Mouse (Mus musculus): ENCODE data around the gene Enam. TPM values are rescaled to one million over a fixed set of nuclear protein-coding genes. Genes with fewer than 3 reads are reported as not detected.

Gene Enam
- total and polyA plus RNA-seq, 3 experiments, result not detected

GRCm38 (mm10) chr5:88519232-88519631 is 31.5 kb downstream of the Enam start:
- no peaks in the 10 kb centered on the region for H3K9me3 ChIP-seq (replicated peaks; ENCODE audit: insufficient read depth, low read length)
- no peak overlapping the region for H3K9ac ChIP-seq (ENCODE audit: control insufficient read depth, low read depth, low read length, poor library complexity, severe bottlenecking)
- H3K79me2 ChIP-seq (ENCODE audit: control insufficient read depth, insufficient read depth, low read length, poor library complexity), result no peaks in the 10 kb centered on the region
- DNase-seq (ENCODE audit: low read depth, low spot score), result peak; percentile 60
- H3K27me3 ChIP-seq (ENCODE audit: control insufficient read depth in 1 of 2, insufficient read depth in 2 of 2, low read length in 2 of 2), result peaks cover 4 to 8% of the 10 kb centered on the region in 2 experiments
- no peak overlapping the region for H3K27ac ChIP-seq (ENCODE audit: control insufficient read depth, low read depth, low read length)
- TF ChIP-seq SMC3 (IDR thresholded peaks at IDR 0.05; ENCODE audit: low read depth, low read length), result peak; percentile 82
- TF ChIP-seq ZMIZ1 (IDR thresholded peaks at IDR 0.05; ENCODE audit: low read depth, low read length), result no peak
- TF ChIP-seq ZNF384 (IDR thresholded peaks at IDR 0.05; ENCODE audit: low read depth, low read length), result peak; percentile 85
- no peak for TF ChIP-seq USF1 (IDR thresholded peaks at IDR 0.05; ENCODE audit: low read depth, low read length)
- TF ChIP-seq MAX (IDR thresholded peaks at IDR 0.05; ENCODE audit: low read length), result no peak
- TF ChIP-seq ZC3H11A (IDR thresholded peaks at IDR 0.05; ENCODE audit: low read depth, low read length), result peak; percentile 86
- no peak for TF ChIP-seq RCOR1 (IDR thresholded peaks at IDR 0.05; ENCODE audit: low read depth, low read length)
- TF ChIP-seq HCFC1 (IDR thresholded peaks at IDR 0.05; ENCODE audit: low read depth, low read length), result no peak
- peak; percentile 39 to 88 (median 53); a peak in 5 of 6 replicates for TF ChIP-seq CTCF (IDR thresholded peaks at IDR 0.05 in 2 of 3, conservative IDR thresholded peaks at IDR 0.05 in 1 of 3; ENCODE audit: control insufficient read depth in 1 of 3, insufficient read depth in 1 of 3, low read depth in 2 of 3, low read length in 3 of 3, poor library complexity in 1 of 3, severe bottlenecking in 1 of 3)
- peak; percentile 97 for TF ChIP-seq RAD21 (IDR thresholded peaks at IDR 0.05; ENCODE audit: low read depth, low read length)
- TF ChIP-seq ZKSCAN1 (IDR thresholded peaks at IDR 0.05; ENCODE audit: low read depth, low read length), result peak; percentile 60; the same call in 1 of the 2 replicates
- no peak for TF ChIP-seq TCF12 (IDR thresholded peaks at IDR 0.05; ENCODE audit: low read depth, low read length)
- H3K4me1 ChIP-seq (ENCODE audit: control insufficient read depth in 1 of 2, insufficient read depth in 2 of 2, low read length in 2 of 2), result no peaks in the 10 kb centered on the region
- H3K36me3 ChIP-seq (ENCODE audit: control insufficient read depth in 1 of 2, insufficient read depth in 2 of 2, low read length in 2 of 2), result no peaks in the 10 kb centered on the region
- H3K4me3 ChIP-seq (ENCODE audit: control insufficient read depth in 1 of 2, insufficient read depth in 1 of 2, low read depth in 2 of 2, low read length in 2 of 2), result no peak overlapping the region

- no peak for TF ChIP-seq POLR2AphosphoS2 (IDR thresholded peaks at IDR 0.05; ENCODE audit: low read length)
- no peak for TF ChIP-seq SMC3 (IDR thresholded peaks at IDR 0.05; ENCODE audit: low read depth, low read length)
- no peak for TF ChIP-seq ZMIZ1 (IDR thresholded peaks at IDR 0.05; ENCODE audit: low read depth, low read length)
- TF ChIP-seq ZNF384 (IDR thresholded peaks at IDR 0.05; ENCODE audit: low read depth, low read length), result no peak
- no peak for TF ChIP-seq USF1 (IDR thresholded peaks at IDR 0.05; ENCODE audit: low read depth, low read length)
- no peak for TF ChIP-seq MYB (IDR thresholded peaks at IDR 0.05; ENCODE audit: low read depth, low read length)
- no peak for TF ChIP-seq TCF12 (IDR thresholded peaks at IDR 0.05; ENCODE audit: low read depth, low read length)
- no peak for TF ChIP-seq KAT2A (conservative IDR thresholded peaks at IDR 0.05; ENCODE audit: low read depth, low read length)
- no peak for TF ChIP-seq GATA1 (IDR thresholded peaks at IDR 0.05; ENCODE audit: low read depth, low read length)
- no peak for TF ChIP-seq BHLHE40 (IDR thresholded peaks at IDR 0.05; ENCODE audit: borderline replicate concordance, low read depth, low read length)
- H3K4me1 ChIP-seq (ENCODE audit: control insufficient read depth in 1 of 2, insufficient read depth in 2 of 2, low read length in 2 of 2), result no peaks in the 10 kb centered on the region
- no peaks in the 10 kb centered on the region for H3K79me2 ChIP-seq (ENCODE audit: control insufficient read depth, insufficient read depth, low read length, poor library complexity)
- H3K4me3 ChIP-seq (ENCODE audit: control insufficient read depth in 1 of 2, insufficient read depth in 1 of 2, low read depth in 2 of 2, low read length in 2 of 2), result no peak within 1 kb of the TSS
- H3K27me3 ChIP-seq (ENCODE audit: control insufficient read depth in 1 of 2, insufficient read depth in 2 of 2, low read length in 2 of 2), result peaks cover 8 to 9% of the 10 kb centered on the region in 2 experiments
- DNase-seq (ENCODE audit: low read depth, low spot score), result no peak
- no peaks in the 10 kb centered on the region; a peak in 1 of 4 replicates for H3K36me3 ChIP-seq (ENCODE audit: control insufficient read depth in 1 of 2, insufficient read depth in 2 of 2, low read length in 2 of 2)
- no peak within 1 kb of the TSS for H3K9ac ChIP-seq (ENCODE audit: control insufficient read depth, low read depth, low read length, poor library complexity, severe bottlenecking)
- no peak within 1 kb of the TSS for H3K27ac ChIP-seq (ENCODE audit: control insufficient read depth, low read depth, low read length)
- no peaks in the 10 kb centered on the region for H3K9me3 ChIP-seq (replicated peaks; ENCODE audit: insufficient read depth, low read length)
Observed at GRCm38 (mm10) chr5:88527657-88528056, 39.9 kb downstream of the Enam start, which contains the start of gene Jchain. Jchain (minus strand) TSS chr5:88527891.

Data from MEL (cell line).